Mouse (Mus musculus): ENCODE results near the gene Tmem243. TPM values are rescaled to one million over a fixed set of nuclear protein-coding genes. Genes with fewer than 3 reads are reported as not detected.

Tmem243 gene
- total and polyA plus RNA-seq, 3 experiments = 3.5 to 14.9 TPM; not detected in 1

DNA sequence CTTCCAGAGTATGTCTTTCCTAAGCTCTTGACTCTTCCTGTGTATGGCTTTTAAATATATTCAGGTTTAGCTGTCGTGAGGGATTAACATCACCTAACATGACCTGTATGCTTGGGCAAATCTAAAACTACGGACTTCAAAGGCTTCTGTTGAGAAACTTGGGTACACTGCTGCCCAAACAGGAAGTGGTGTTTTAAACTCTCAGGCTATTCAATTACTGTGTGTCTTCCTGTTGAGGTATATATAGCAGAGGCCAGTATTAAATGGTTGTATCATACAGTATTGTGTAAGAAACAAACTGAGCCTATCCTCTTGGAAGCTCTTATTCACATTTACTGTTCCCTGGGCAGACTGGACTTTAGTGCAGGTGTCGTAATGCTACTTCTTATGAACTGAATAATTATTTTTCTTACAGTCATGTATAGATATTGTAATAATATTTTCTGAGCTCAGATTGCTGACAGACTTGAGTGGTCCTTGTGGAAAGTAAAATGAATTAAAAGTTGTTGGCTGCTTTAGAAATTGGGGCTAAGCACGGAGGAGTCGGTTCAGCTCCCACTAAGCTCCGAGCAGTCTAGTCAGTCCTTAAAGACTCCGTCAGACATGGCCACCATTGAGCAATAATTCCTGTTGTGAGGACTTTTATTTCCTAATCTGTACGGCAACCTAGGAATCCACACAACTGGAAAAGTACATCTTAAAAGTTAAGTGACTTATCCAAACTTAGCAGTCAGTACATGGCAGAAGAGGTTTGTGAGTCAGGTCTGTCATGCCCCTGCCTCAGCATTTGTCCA lies 7.0 kb downstream of the Tmem243 start:
- no peaks in the 10 kb centered on the region for H3K27me3 ChIP-seq (ENCODE audit: control insufficient read depth in 1 of 2, insufficient read depth in 2 of 2, low read length in 2 of 2)
- H3K4me3 ChIP-seq (ENCODE audit: control insufficient read depth in 1 of 2, insufficient read depth in 1 of 2, low read depth in 2 of 2, low read length in 2 of 2) = no peak overlapping the region
- no peaks in the 10 kb centered on the region for H3K36me3 ChIP-seq (ENCODE audit: control insufficient read depth in 1 of 2, insufficient read depth in 2 of 2, low read length in 2 of 2)
- no peaks in the 10 kb centered on the region for H3K9me3 ChIP-seq (replicated peaks; ENCODE audit: insufficient read depth, low read length)
- DNase-seq (ENCODE audit: low read depth, low spot score) = no peak
- H3K9ac ChIP-seq (ENCODE audit: control insufficient read depth, low read depth, low read length, poor library complexity, severe bottlenecking) = no peak overlapping the region
- no peak overlapping the region for H3K27ac ChIP-seq (ENCODE audit: control insufficient read depth, low read depth, low read length)
- TF ChIP-seq MYB (IDR thresholded peaks at IDR 0.05; ENCODE audit: low read depth, low read length) (no peak), TCF12 (IDR thresholded peaks at IDR 0.05; ENCODE audit: low read depth, low read length) (no peak), GATA1 (IDR thresholded peaks at IDR 0.05; ENCODE audit: low read depth, low read length) (no peak), JUND (IDR thresholded peaks at IDR 0.05; ENCODE audit: low read depth, low read length) (no peak), SIN3A (IDR thresholded peaks at IDR 0.05; ENCODE audit: low read length) (no peak), NELFE (IDR thresholded peaks at IDR 0.05; ENCODE audit: low read depth, low read length) (no peak), CHD1 (IDR thresholded peaks at IDR 0.05; ENCODE audit: low read depth, low read length) (no peak), ZMIZ1 (IDR thresholded peaks at IDR 0.05; ENCODE audit: low read depth, low read length) (no peak), KAT2A (conservative IDR thresholded peaks at IDR 0.05; ENCODE audit: low read depth, low read length) (no peak), RAD21 (IDR thresholded peaks at IDR 0.05; ENCODE audit: low read depth, low read length) (no peak), ETS1 (IDR thresholded peaks at IDR 0.05; ENCODE audit: low read depth, low read length) (no peak), ELF1 (IDR thresholded peaks at IDR 0.05; ENCODE audit: low read depth, low read length) (no peak), HCFC1 (IDR thresholded peaks at IDR 0.05; ENCODE audit: low read depth, low read length) (no peak), USF1 (IDR thresholded peaks at IDR 0.05; ENCODE audit: low read depth, low read length) (no peak)
- H3K79me2 ChIP-seq (ENCODE audit: control insufficient read depth, insufficient read depth, low read length, poor library complexity) = no peaks in the 10 kb centered on the region
- H3K4me1 ChIP-seq (ENCODE audit: control insufficient read depth in 1 of 2, insufficient read depth in 2 of 2, low read length in 2 of 2) = no peaks in the 10 kb centered on the region

DNA sequence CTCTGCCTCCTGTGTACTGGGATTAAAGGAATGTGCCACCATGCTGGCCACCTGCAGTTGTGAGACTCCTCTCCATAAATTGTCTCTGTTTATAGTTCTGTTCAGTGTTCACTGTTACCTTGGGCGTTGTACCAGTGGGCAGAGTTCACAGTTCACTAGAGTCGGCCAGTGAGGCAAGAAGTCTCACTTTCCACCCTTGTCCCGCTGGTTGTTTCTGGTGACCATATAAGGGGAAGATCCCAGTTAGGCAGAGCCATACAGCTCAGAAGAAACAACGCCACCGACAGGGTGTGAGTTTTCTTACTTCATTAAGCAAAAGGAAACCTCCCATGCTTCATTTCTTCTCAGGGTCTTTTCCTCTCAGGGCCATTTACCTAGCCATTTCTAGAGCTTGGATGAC lies 8.0 kb downstream of the Tmem243 start:
- no peaks in the 10 kb centered on the region for H3K9me3 ChIP-seq (replicated peaks; ENCODE audit: insufficient read depth, low read length)
- no peaks in the 10 kb centered on the region for H3K4me1 ChIP-seq (ENCODE audit: control insufficient read depth in 1 of 2, insufficient read depth in 2 of 2, low read length in 2 of 2)
- H3K79me2 ChIP-seq (ENCODE audit: control insufficient read depth, insufficient read depth, low read length, poor library complexity) = no peaks in the 10 kb centered on the region
- no peaks in the 10 kb centered on the region for H3K36me3 ChIP-seq (ENCODE audit: control insufficient read depth in 1 of 2, insufficient read depth in 2 of 2, low read length in 2 of 2)
- H3K27me3 ChIP-seq (ENCODE audit: control insufficient read depth in 1 of 2, insufficient read depth in 2 of 2, low read length in 2 of 2) = no peaks in the 10 kb centered on the region
- no peak overlapping the region for H3K4me3 ChIP-seq (ENCODE audit: control insufficient read depth in 1 of 2, insufficient read depth in 1 of 2, low read depth in 2 of 2, low read length in 2 of 2)
- H3K27ac ChIP-seq (ENCODE audit: control insufficient read depth, low read depth, low read length) = no peak overlapping the region
- TF ChIP-seq ZKSCAN1 (IDR thresholded peaks at IDR 0.05; ENCODE audit: low read depth, low read length) (no peak), MAZ (IDR thresholded peaks at IDR 0.05; ENCODE audit: low read depth, low read length) (no peak), E2F4 (IDR thresholded peaks at IDR 0.05; ENCODE audit: borderline replicate concordance, low read depth, low read length) (no peak), MAFK (IDR thresholded peaks at IDR 0.05; ENCODE audit: borderline replicate concordance, low read depth, low read length) (no peak), HCFC1 (IDR thresholded peaks at IDR 0.05; ENCODE audit: low read depth, low read length) (no peak), POLR2AphosphoS5 (IDR thresholded peaks at IDR 0.05; ENCODE audit: borderline replicate concordance, low read depth, low read length) (no peak), SIN3A (IDR thresholded peaks at IDR 0.05; ENCODE audit: low read length) (no peak), ELF1 (IDR thresholded peaks at IDR 0.05; ENCODE audit: low read depth, low read length) (no peak), ETS1 (IDR thresholded peaks at IDR 0.05; ENCODE audit: low read depth, low read length) (no peak), NRF1 (IDR thresholded peaks at IDR 0.05; ENCODE audit: insufficient read depth, low read depth, low read length, poor library complexity, severe bottlenecking) (no peak), MAX (IDR thresholded peaks at IDR 0.05; ENCODE audit: low read length) (no peak), TAL1 (IDR thresholded peaks at IDR 0.05; ENCODE audit: low read length) (no peak), UBTF (IDR thresholded peaks at IDR 0.05; ENCODE audit: borderline replicate concordance, insufficient read depth, low read depth, low read length) (no peak), CHD2 (IDR thresholded peaks at IDR 0.05; ENCODE audit: low read length) (no peak), ZNF384 (IDR thresholded peaks at IDR 0.05; ENCODE audit: low read depth, low read length) (no peak)
- no peak for DNase-seq (ENCODE audit: low read depth, low spot score)
- no peak overlapping the region for H3K9ac ChIP-seq (ENCODE audit: control insufficient read depth, low read depth, low read length, poor library complexity, severe bottlenecking)
